Mouse (Mus musculus): ENCODE measurements at regions not wholly inside any gene's neighbourhood (a gene's known extent, or its start where the extent isn't known, plus 50 kb on each side); places are given as distances from the start of the nearest gene placed in this dataset.
"Not testable (repeated sequence)": the region's sequence is repeated elsewhere in the genome, so short reads cannot be mapped to it uniquely, and the experiment has no call there.

DNA sequence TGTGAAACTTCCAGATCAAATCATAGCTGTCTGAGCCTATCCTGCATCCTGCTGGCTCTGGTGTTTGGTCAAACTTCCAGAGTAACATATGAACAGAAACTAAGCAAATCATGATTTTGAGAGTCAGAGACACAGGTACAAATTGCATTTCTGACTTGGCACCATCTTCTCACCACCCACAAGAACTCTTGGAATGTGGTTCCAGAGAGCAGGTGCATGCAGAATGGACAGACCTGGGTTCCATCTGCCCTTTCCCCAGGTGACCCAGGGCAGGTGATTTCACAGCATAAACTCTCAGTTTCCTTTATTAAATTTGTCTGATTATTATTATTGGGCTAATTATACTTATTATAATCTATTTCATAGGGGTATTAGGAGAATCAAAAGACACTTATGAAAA lies 527.0 kb upstream of the Auts2 start:
- DNase-seq, result no peak

DNA sequence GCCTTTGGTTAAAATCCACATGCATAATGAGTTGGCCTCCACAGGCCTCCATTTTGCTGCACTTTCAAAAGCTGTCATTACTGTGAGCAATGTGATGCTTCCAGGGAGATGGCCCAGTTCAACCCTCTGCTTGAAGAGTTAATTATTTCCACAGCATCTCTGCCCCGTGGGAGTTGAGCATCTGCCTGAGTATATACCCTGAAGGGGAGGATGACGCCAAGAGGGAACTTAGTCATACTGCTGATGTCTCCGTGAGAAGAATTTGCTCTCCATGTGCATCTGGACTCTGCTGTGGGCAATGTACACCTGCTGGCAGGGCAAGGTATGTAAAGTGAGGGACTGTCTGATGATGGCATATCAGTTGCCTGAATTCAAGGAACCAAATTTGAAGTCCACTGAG lies 519.3 kb upstream of the Auts2 start:
- DNase-seq, result no peak

GRCm38 (mm10) chr5:133047456-133047855 lies 504.3 kb upstream of the Auts2 start:
- DNase-seq, result no peak

DNA sequence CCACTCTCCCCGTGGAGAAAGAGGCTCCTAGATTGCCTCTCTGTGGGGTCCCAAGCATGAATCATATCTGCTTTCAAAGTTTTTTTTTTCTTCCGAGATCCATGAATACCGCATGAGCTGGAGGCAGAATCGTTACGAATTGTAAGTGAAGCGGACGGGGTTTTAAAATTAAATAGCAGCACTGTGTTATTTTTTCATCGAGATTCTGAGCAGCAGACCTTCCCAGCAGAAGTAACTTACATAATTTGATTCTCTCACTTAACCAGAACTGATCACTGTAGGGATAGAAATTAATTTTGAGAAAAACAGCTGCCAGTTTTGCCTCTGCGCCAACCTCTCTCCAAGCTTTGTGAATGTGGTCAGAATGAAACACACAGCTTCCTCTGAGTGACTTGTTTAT lies 502.5 kb upstream of the Auts2 start:
- no peak for DNase-seq

- no peak for DNase-seq
These were observed 484.4 kb upstream of the Auts2 start for GRCm38 (mm10) chr5:133027590-133027989.

DNA sequence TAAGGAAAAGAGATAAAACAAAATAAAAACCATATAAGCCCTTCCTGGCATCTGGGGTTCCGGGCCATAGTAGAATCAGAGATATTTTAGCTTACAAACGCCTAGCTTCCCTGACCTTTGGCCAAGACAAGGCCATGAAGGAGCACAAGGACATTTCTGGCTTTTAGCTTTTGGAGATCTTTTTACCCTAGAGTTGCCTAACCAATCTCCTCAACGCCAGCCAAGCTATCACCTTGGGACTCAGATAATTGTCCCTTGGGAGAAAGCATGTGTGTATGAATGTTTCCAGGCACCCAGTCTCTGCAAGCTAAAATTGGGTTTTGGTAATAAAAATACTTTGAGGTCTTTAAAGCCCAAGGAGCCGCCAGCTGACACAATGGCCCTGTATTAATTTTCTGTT lies 482.0 kb upstream of the Auts2 start:
- no peak for DNase-seq

GRCm38 (mm10) chr5:133020821-133021220 lies 477.7 kb upstream of the Auts2 start:
- DNase-seq, result no peak

GRCm38 (mm10) chr5:133020116-133020515 lies 477.0 kb upstream of the Auts2 start:
- peak; percentile 6 for DNase-seq

DNA sequence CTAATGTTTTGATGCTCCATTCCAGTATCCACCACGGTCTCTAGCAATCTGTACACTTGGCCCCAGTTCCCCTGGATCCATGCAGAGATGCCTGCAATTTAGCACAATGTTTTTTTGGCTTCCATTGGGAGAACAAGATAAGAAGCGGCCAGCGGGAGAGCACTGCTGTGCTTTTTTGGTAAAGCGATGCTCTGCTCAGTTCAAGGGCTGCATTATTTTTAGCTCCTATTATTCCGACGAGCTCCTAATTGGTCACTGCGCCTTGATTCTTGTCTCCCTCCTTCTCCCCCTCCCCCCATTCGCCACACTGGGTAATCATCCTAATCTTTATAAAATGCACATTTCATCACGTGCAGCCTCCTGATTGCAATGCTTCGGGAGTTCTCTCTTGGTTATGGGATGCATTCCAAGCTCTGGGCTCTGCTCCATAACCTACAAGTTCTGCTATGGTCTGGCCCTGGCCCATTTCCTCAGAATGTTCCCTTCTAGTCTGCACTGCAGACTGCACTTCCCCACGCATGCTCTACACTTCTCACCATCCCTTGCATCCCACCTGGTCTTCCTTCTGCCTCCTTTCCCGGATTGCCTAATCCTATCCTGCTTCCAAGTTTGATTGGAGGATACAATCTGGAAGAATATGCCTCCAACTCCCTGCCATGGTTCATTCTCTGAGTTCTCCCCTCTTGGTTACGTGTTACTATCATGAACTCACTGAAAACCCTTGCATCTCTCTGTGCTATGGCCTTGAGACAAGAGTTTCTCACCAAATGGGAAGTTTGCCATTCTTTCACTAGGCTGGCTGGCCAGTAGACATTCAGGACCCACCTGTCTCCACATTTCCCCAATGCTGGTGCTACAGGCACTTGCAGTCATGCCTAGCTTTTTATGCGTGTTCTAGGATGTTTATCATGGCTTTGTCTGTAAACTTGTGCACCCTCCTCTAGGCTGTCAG lies 467.8 kb upstream of the Auts2 start:
- no peak for DNase-seq

DNA sequence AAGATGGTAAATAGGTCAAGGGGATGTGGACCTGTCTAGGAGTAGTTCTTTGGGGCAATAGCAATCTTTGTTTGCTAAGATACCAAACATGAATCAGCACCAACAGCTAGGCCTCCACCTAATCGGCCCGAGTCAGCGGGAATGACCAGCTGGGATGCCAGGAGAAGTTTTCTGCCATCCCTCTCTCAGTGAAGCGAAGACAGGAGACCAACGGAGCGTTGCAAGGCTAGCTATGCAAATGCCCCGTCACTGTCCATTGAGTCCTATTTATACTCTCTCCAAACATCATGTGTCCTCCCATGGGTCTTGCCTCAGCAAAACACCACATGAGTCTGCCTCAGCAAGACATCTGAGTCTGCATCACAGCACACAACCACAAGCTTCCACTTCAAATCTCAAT lies 439.7 kb upstream of the Auts2 start:
- DNase-seq, result no peak

DNA sequence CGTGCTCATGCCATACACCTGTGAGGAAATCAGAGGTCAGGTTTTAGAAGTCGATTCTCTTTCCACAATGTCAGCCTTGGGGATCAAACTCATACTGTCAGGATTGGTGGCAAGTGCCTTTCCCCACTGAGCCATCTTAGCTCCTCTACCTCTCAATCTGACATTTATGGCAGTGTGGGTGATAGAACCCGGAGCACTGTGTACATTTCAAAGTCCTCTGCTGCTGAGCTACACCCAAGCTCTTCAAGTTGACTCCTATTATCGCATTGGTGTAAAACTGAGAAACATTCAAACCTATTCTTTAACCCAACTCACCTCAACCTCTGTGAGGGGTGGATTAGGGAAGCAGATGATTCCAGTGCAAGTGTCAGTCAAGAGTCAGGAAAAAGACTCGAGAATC lies 435.9 kb upstream of the Auts2 start:
- DNase-seq, result no peak

DNA sequence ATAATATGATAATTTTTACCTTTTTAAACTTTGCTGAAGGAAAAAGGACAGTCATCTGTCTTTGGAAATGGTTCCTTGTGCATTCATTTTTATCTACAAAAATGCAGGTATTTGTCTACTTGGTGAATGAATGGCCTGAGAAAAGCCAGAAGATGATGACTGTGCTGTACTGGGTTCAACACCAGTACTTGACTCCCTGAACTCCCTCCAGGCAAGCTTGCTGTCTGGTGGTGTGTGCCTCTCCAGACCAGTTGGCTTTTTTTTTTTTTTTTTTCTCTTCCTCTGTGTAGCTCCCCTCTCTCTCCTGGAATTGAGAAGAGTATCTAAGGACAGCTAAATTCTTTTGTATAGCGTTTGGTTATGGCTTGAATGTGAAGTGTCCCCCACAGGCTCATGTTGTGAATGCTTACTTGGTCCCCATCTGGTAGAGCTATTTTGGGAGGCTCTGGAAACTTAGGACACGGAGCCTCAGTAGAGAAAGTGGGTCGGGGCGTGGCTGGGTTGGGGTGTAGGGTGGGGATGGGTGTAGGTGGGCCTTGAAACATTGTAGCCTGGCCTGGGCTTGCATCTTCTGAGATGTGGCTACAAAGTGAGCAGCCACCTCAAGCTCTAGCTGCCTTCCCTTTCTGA lies 432.3 kb upstream of the Auts2 start:
- no peak for DNase-seq

- peak; percentile 20 for DNase-seq
These were observed 431.7 kb upstream of the Auts2 start for GRCm38 (mm10) chr5:132974876-132975275.

DNA sequence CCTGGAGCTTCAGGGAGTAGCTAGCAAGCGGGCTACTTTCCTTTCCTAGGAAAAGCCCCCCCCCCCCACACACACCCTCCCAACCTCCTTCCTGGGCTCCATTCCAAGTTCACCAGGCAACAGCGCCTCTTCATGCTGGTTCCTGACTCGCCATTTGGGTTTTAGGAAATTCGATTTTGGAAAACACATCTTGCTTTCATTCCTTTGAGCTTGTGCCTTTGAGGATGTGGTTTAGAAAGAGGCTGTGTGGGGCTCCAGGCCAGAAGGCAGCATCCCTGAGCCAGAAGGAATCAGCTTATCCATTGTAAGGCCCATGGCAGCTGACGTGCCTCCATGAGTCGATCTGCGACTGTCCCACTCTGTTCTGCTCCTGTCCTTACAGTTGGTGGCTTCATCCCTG lies 427.9 kb upstream of the Auts2 start:
- no peak for DNase-seq

DNA sequence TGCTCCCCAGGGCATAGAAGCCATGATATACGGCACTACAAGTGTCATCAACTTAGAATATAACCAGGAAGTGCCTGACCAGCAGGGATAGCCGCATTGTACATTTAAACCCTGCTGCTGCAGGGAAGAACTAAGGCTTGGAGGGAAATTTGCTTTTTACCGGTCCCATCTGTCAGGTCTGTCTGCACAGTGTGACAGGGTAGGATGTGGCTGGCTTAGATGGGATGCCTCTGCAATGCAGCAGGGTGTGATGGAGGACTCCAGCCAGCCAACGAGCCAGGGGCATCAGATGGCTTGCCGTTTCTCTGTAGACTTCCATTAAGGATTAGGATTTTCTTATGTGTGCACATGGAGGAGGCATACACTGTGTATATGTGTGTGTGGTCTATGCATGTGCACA lies 426.2 kb upstream of the Auts2 start:
- no peak for DNase-seq

DNA sequence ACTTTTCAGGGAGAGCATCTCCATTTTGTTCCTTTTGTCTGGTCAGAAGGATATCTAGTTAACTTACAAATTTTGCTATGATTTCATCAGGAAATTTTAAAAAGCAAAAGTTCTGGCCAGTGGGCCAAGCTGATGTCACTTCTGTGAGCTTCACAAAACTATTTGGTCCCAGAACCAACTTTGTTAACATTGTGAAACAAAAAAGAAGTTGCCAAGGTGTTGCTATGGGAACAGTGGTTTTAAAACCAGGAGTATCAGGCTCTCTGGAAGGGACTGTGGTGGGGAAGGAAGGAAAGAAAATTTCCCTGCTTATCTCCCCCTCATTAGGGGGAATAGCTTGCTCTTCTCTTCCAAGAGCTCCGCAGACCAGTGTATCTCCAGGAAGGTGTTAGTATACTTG lies 416.8 kb upstream of the Auts2 start:
- DNase-seq, result no peak

- DNase-seq, result peak; percentile 12
These were observed 413.0 kb upstream of the Auts2 start for GRCm38 (mm10) chr5:132956184-132956583.

DNA sequence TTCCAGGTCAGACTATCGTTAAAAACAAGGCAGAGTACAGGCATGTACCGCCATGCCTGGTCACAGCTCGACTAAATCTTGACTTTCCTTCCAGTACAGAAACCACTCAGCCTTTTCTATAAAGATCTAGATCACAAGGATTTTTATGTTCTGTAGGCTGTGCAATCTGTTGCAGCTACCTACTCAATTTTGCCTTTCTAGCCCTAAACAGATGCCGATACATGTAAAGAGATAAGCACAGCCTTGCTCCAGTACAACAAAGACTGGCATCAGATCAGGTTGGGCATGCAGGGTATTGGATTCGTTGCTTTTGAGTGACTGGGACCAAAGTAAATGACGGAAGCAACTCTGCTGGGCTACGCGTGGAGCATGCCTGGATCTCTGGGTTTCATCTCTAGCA lies 411.9 kb upstream of the Auts2 start:
- no peak for DNase-seq

- DNase-seq, result peak; percentile 12
These were observed 390.4 kb upstream of the Auts2 start for GRCm38 (mm10) chr5:132933439-132933980.

GRCm38 (mm10) chr5:132929955-132930354 lies 386.8 kb upstream of the Auts2 start:
- DNase-seq, result not testable (repeated sequence)

DNA sequence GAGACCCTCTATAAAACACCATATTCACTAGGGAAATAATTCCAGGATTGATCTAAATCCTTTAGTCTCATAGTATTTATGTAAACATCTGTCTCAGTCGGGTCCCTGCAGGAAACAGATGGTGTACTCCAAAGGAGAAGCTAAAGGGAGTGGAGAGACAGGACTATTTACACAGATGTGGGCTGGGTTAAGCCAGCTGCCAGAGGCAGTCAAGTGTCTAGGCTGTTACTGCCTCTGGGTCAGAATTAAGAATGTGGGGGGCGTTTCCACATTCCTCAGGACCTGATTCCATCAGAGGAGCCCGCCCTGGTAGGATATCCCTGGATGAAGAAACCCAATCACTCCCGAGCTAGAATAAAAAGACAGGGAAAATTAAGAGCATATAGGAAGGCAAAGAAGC lies 380.2 kb upstream of the Auts2 start:
- DNase-seq, result peak; percentile 61

- no peak for DNase-seq
These were observed 365.9 kb upstream of the Auts2 start for GRCm38 (mm10) chr5:132909056-132909455.

DNA sequence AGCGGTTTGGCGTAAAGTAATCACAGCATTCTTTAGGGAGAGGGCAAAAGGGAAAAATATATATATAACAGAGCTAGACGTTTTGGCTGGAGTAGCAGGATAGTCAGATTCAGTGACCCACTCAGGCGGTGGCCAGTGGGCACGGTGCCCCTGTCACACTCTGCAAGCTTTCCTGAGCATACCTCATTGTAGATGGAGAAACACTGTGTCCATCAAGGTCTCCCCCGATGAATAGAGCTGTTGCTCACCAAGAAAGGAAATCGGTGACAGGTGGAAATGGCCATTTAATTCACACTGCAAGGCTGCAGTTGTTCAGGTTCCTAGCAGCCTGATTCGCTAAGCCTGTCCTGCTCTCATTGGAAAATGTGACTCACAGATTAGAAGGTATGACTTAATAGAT lies 365.1 kb upstream of the Auts2 start:
- no peak for DNase-seq

DNA sequence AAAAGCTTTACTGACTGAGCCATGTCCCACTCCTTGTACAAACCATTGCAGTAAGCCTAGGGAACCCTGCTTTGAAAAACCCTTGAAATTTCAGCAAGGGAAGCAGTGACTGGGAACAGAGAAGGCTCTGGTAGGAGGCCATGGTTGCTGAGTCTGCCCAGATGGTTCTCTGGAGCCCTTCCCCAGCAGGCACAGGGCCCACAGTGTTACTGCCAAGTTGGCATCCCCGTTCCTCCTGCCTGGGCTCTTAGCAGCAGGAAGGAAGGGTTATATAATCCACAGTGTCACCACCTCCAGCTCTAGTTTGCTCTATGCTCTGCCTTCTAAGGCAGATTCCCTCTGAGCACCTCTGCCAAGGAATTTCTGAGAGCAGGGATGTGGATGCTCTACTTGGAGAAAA lies 349.4 kb upstream of the Auts2 start:
- no peak for DNase-seq
